Mouse (Mus musculus) heart, embryonic 16.5 days (tissue): ENCODE measurements around the gene Igsf9b. TPM values are rescaled to one million over a fixed set of nuclear protein-coding genes. Genes with fewer than 3 reads are reported as not detected.

ENCODE experiments used
- ATAC-seq: fragments of 200-750 bp; cut with Nextera tagmentation; replicated peaks from 2 replicates; pipeline ENCODE4 v1.8.0; 2017; ENCODE audit warnings: moderate number of reproducible peaks; ENCODE audit not compliant: insufficient read depth, low FRiP score; ENCODE audit errors: extremely low read depth
- H3K27ac ChIP-seq: fragments of 300-500 bp; sonication (generic); 2 replicates; pipeline ENCODE4 v1.5.1; 2014; ENCODE audit warnings: mild to moderate bottlenecking, low read length, control low read depth, moderate library complexity
- H3K27me3 ChIP-seq: fragments of 300-500 bp; sonication (generic); 2 replicates; pipeline ENCODE4 v1.6.1; 2014; ENCODE audit warnings: low read length, mixed read lengths; ENCODE audit not compliant: control insufficient read depth, insufficient read depth
- H3K36me3 ChIP-seq: fragments of 300-500 bp; sonication (generic); 2 replicates; pipeline ENCODE4 v1.6.1; 2014; ENCODE audit not compliant: control insufficient read depth, insufficient read depth
- H3K4me1 ChIP-seq: fragments of 300-500 bp; sonication (generic); 2 replicates; pipeline ENCODE4 v1.6.1; 2014; ENCODE audit warnings: low read length, mixed read lengths; ENCODE audit not compliant: control insufficient read depth, insufficient read depth
- H3K4me2 ChIP-seq: fragments of 300-500 bp; sonication (generic); 2 replicates; pipeline ENCODE4 v1.6.1; 2014; ENCODE audit warnings: low read depth, mild to moderate bottlenecking, control low read depth, low read length
- H3K4me3 ChIP-seq: fragments of 300-500 bp; sonication (generic); 2 replicates; pipeline ENCODE4 v1.5.1; 2014; ENCODE audit warnings: mild to moderate bottlenecking, control low read depth, low read length
- H3K9ac ChIP-seq: fragments of 300-500 bp; sonication (generic); 2 replicates; pipeline ENCODE4 v1.6.1; 2014; ENCODE audit warnings: low read length, control low read depth
- H3K9me3 ChIP-seq: fragments of 300-500 bp; sonication (generic); replicated peaks from 2 replicates; pipeline ENCODE4 v1.6.1; 2016; ENCODE audit warnings: low read length; ENCODE audit not compliant: control insufficient read depth
- WGBS: fragments of 180-500 bp; shearing (Covaris S2); extraction: QIAGEN DNeasy Blood & Tissue Kit; methylation state at CpG from one replicate; pipeline ENCODE4 v1.1.7; 2014; 5-methylcytosine and 5-hydroxymethylcytosine counted together
- polyA plus RNA-seq: library from polyadenylated mRNA; unstranded; fragments of >200 nt; fragmentation: Nextera tagmentation; extraction: Ambion mirVana; gene quantifications from 2 replicates; pipeline ENCODE4 v1.2.1, GENCODE M21; 2015

Gene Igsf9b
- polyA plus RNA-seq, 1 experiment from 2014 or later: 3.5 TPM

GRCm38 (mm10) chr9:27308561-27308960 lies 9.6 kb downstream of the Igsf9b start:
- ATAC-seq: no peak
- WGBS: 39% methylated on average over 6 of the region's 6 CpGs
- Histone ChIP-seq H3K4me3 (no peak overlapping the region), H3K27ac (no peak overlapping the region), H3K9ac (no peak overlapping the region), H3K27me3 (0 out of 2 replicates have a peak, but pooled peaks cover 2% of the 10 kb centered on the region), H3K9me3 (no peaks in the 10 kb centered on the region), H3K36me3 (no peaks in the 10 kb centered on the region), H3K4me2 (no peak overlapping the region), H3K4me1 (peaks cover 8% of the 10 kb centered on the region)

GRCm38 (mm10) chr9:27310005-27310404 lies 11.0 kb downstream of the Igsf9b start:
- no peaks in the 10 kb centered on the region for H3K36me3 ChIP-seq
- ATAC-seq: no peak
- H3K27ac ChIP-seq: no peak overlapping the region
- H3K4me3 ChIP-seq: no peak overlapping the region
- H3K9me3 ChIP-seq: no peaks in the 10 kb centered on the region
- no peak overlapping the region for H3K9ac ChIP-seq
- no peak overlapping the region for H3K4me2 ChIP-seq
- 64% methylated on average over 4 of the region's 4 CpGs for WGBS
- peaks cover under 1% of the 10 kb centered on the region; the same call in 1 of the 2 replicates for H3K4me1 ChIP-seq
- H3K27me3 ChIP-seq: 0 out of 2 replicates have a peak, but pooled peaks cover 2% of the 10 kb centered on the region

GRCm38 (mm10) chr9:27313427-27313826 lies 14.4 kb downstream of the Igsf9b start:
- Histone ChIP-seq H3K27ac (no peak overlapping the region), H3K4me2 (no peak overlapping the region), H3K36me3 (no peaks in the 10 kb centered on the region), H3K4me3 (no peak overlapping the region), H3K9ac (no peak overlapping the region), H3K4me1 (no peaks in the 10 kb centered on the region), H3K27me3 (no peaks in the 10 kb centered on the region), H3K9me3 (no peaks in the 10 kb centered on the region)
- ATAC-seq: no peak
- WGBS: 89% methylated on average over 5 of the region's 5 CpGs

- Histone ChIP-seq H3K27me3 (no peaks in the 10 kb centered on the region), H3K4me1 (no peaks in the 10 kb centered on the region), H3K27ac (no peak overlapping the region), H3K4me2 (no peak overlapping the region), H3K9me3 (no peaks in the 10 kb centered on the region), H3K36me3 (no peaks in the 10 kb centered on the region), H3K9ac (no peak overlapping the region), H3K4me3 (no peak overlapping the region)
- 86% methylated on average over 8 of the region's 8 CpGs for WGBS
- no peak for ATAC-seq
Measured at GRCm38 (mm10) chr9:27321267-27321666, 22.3 kb downstream of the Igsf9b start.

GRCm38 (mm10) chr9:27322277-27322676 lies 23.3 kb downstream of the Igsf9b start:
- Histone ChIP-seq H3K27me3 (no peaks in the 10 kb centered on the region), H3K4me1 (no peaks in the 10 kb centered on the region), H3K4me3 (no peak overlapping the region), H3K27ac (no peak overlapping the region), H3K9me3 (no peaks in the 10 kb centered on the region), H3K9ac (no peak overlapping the region), H3K36me3 (no peaks in the 10 kb centered on the region), H3K4me2 (no peak overlapping the region)
- no peak for ATAC-seq
- 78% methylated on average over 7 of the region's 7 CpGs for WGBS

GRCm38 (mm10) chr9:27323412-27323811 lies 24.4 kb downstream of the Igsf9b start:
- H3K4me1 ChIP-seq: no peaks in the 10 kb centered on the region
- no peak overlapping the region for H3K9ac ChIP-seq
- no peaks in the 10 kb centered on the region for H3K27me3 ChIP-seq
- H3K36me3 ChIP-seq: no peaks in the 10 kb centered on the region
- H3K4me3 ChIP-seq: no peak overlapping the region
- H3K9me3 ChIP-seq: no peaks in the 10 kb centered on the region
- ATAC-seq: no peak
- H3K27ac ChIP-seq: no peak overlapping the region
- no peak overlapping the region for H3K4me2 ChIP-seq
- WGBS: 79% methylated on average over 3 of the region's 3 CpGs

- WGBS: 32% methylated on average over 2 of the region's 2 CpGs
- H3K4me1 ChIP-seq: peaks cover 4% of the 10 kb centered on the region
- no peak for ATAC-seq
Measured at GRCm38 (mm10) chr9:27325920-27326319, 26.9 kb downstream of the Igsf9b start.

GRCm38 (mm10) chr9:27327558-27327957 lies 28.6 kb downstream of the Igsf9b start:
- 87% methylated on average over 3 of the region's 3 CpGs for WGBS
- H3K27ac ChIP-seq: no peak overlapping the region
- no peak for ATAC-seq
- H3K9me3 ChIP-seq: no peaks in the 10 kb centered on the region
- H3K4me3 ChIP-seq: no peak overlapping the region
- no peaks in the 10 kb centered on the region for H3K27me3 ChIP-seq
- H3K4me2 ChIP-seq: no peak overlapping the region
- no peak overlapping the region for H3K9ac ChIP-seq
- H3K4me1 ChIP-seq: peaks cover 4% of the 10 kb centered on the region
- no peaks in the 10 kb centered on the region for H3K36me3 ChIP-seq

More at GRCm38 (mm10) chr9:27325920-27326319, 26.9 kb downstream of the Igsf9b start:
- Histone ChIP-seq H3K4me2 (no peak overlapping the region), H3K36me3 (no peaks in the 10 kb centered on the region), H3K4me3 (no peak overlapping the region), H3K9ac (no peak overlapping the region), H3K27me3 (no peaks in the 10 kb centered on the region), H3K27ac (no peak overlapping the region), H3K9me3 (no peaks in the 10 kb centered on the region)

- Histone ChIP-seq H3K9ac (no peak overlapping the region), H3K4me2 (no peak overlapping the region), H3K9me3 (no peaks in the 10 kb centered on the region), H3K4me1 (peaks cover 4% of the 10 kb centered on the region), H3K27me3 (no peaks in the 10 kb centered on the region), H3K4me3 (no peak overlapping the region), H3K36me3 (no peaks in the 10 kb centered on the region; the same call in 1 of the 2 replicates), H3K27ac (no peak overlapping the region)
- WGBS: 64% methylated on average over 4 of the region's 4 CpGs
- ATAC-seq: no peak
Measured at GRCm38 (mm10) chr9:27330374-27330773, 31.4 kb downstream of the Igsf9b start.
